Mouse (Mus musculus) heart, adult 2 months (tissue): ENCODE results near the gene Hmgb2.

Experiments
- EP300 ChIP-seq: fragments of 200-500 bp; IDR thresholded peaks from 2 replicates; pipeline ENCODE4 v1.6.1; 2011; ENCODE audit warnings: low read depth, low read length, control low read depth; ENCODE audit not compliant: insufficient read depth
- POLR2A ChIP-seq: fragments of 200-500 bp; IDR thresholded peaks from 2 replicates; pipeline ENCODE4 v1.6.1; 2011; ENCODE audit warnings: mild to moderate bottlenecking, low read depth, low read length, control low read depth; ENCODE audit not compliant: insufficient read depth

DNA sequence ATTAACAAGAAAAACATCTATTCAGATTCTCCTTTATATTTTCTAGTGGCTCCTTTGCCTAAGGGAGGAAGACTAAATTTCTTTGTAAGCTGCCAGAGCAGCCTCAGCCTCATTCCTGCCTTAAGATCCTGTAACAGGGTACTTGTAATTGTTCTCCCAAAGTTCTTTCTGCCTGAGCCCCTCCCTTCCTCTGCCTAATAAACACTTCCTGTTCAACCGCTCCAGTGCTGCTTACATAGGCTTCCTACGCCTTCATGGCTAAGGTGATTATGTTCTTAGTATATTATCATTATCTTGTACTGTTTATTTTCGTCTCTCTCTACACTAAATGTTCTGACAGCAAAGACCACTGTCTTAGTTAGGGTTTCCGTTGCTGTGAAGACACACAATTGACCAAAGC, 3.0 kb upstream of the Hmgb2 start:
- TF ChIP-seq POLR2A: no peak
- TF ChIP-seq EP300: 0 out of 2 replicates have a peak, but pooled peaks have one; percentile 9
